Mouse (Mus musculus) lung, embryonic 15.5 days (tissue): Measurements from ENCODE around the gene P2ry12. TPM values are rescaled to one million over a fixed set of nuclear protein-coding genes. Genes with fewer than 3 reads are reported as not detected.

Source experiments
- ATAC-seq: fragments of 200-750 bp; cut with Nextera tagmentation; 2 replicates; pipeline ENCODE4 v1.8.0; 2017; ENCODE audit warnings: moderate number of reproducible peaks, borderline replicate concordance; ENCODE audit not compliant: low FRiP score, low TSS enrichment; ENCODE audit errors: extremely low read depth
- H3K27ac ChIP-seq: fragments of 300-500 bp; sonication (generic); 2 replicates; pipeline ENCODE4 v1.5.1; 2015; ENCODE audit warnings: moderate library complexity, mild to moderate bottlenecking, inconsistent platforms
- H3K27me3 ChIP-seq: fragments of 300-500 bp; sonication (generic); 2 replicates; pipeline ENCODE4 v1.6.1; 2015; ENCODE audit warnings: inconsistent platforms
- H3K36me3 ChIP-seq: fragments of 300-500 bp; sonication (generic); 2 replicates; pipeline ENCODE4 v1.6.1; 2015; ENCODE audit warnings: inconsistent platforms
- H3K4me1 ChIP-seq: fragments of 300-500 bp; sonication (generic); 2 replicates; pipeline ENCODE4 v1.6.1; 2015; ENCODE audit warnings: inconsistent platforms
- H3K4me2 ChIP-seq: fragments of 300-500 bp; sonication (generic); 2 replicates; pipeline ENCODE4 v1.6.1; 2015; ENCODE audit warnings: inconsistent platforms, mild to moderate bottlenecking, moderate library complexity
- H3K4me3 ChIP-seq: fragments of 300-500 bp; sonication (generic); 2 replicates; pipeline ENCODE4 v1.5.1; 2015; ENCODE audit warnings: mild to moderate bottlenecking, inconsistent platforms
- H3K9ac ChIP-seq: fragments of 300-500 bp; sonication (generic); 2 replicates; pipeline ENCODE4 v1.6.1; 2015; ENCODE audit warnings: inconsistent platforms
- H3K9me3 ChIP-seq: fragments of 300-500 bp; sonication (generic); 2 replicates; pipeline ENCODE4 v1.6.1; 2016; ENCODE audit warnings: inconsistent platforms
- WGBS: fragments of 180-500 bp; shearing (Covaris S2); methylation state at CpG from one replicate; pipeline ENCODE4 v1.1.7; 2015; 5-methylcytosine and 5-hydroxymethylcytosine counted together
- polyA plus RNA-seq: library from polyadenylated mRNA; unstranded; fragments of >200 nt; fragmentation: Nextera tagmentation; extraction: Ambion mirVana; gene quantifications from 2 replicates; pipeline ENCODE4 v1.2.1, GENCODE M21; 2015

The P2ry12 gene
- polyA plus RNA-seq, result 2.7 and 2.8 TPM in 2 replicates

GRCm38 (mm10) chr3:59262704-59263103 lies at the start of gene P2ry12:
Gene P2ry12, minus strand, starts transcription at chr3:59262871.
- H3K4me2 ChIP-seq, result no peak within 1 kb of the TSS
- H3K9me3 ChIP-seq, result no peaks in the 10 kb centered on the region
- ATAC-seq, result no peak
- H3K27me3 ChIP-seq, result no peaks in the 10 kb centered on the region
- H3K27ac ChIP-seq, result no peak within 1 kb of the TSS
- 0 out of 2 replicates have a peak, but pooled peaks cover 3% of the 10 kb centered on the region for H3K4me1 ChIP-seq
- no peak within 1 kb of the TSS for H3K4me3 ChIP-seq
- no peaks in the 10 kb centered on the region for H3K36me3 ChIP-seq
- WGBS, result 58% methylated on average over 7 of the region's 7 CpGs
- no peak within 1 kb of the TSS for H3K9ac ChIP-seq

- H3K4me3 ChIP-seq, result no peak overlapping the region
- 73% methylated on average over 2 of the region's 2 CpGs for WGBS
- H3K27me3 ChIP-seq, result no peaks in the 10 kb centered on the region
- no peak overlapping the region for H3K9ac ChIP-seq
- H3K27ac ChIP-seq, result no peak overlapping the region
- H3K9me3 ChIP-seq, result no peaks in the 10 kb centered on the region
- no peak for ATAC-seq
- no peaks in the 10 kb centered on the region for H3K36me3 ChIP-seq
- H3K4me1 ChIP-seq, result no peaks in the 10 kb centered on the region
- no peak overlapping the region for H3K4me2 ChIP-seq
Observed at GRCm38 (mm10) chr3:59305518-59305917, 42.8 kb upstream of the P2ry12 start.

- Histone ChIP-seq H3K4me2 (no peak overlapping the region), H3K9ac (no peak overlapping the region), H3K36me3 (no peaks in the 10 kb centered on the region), H3K4me1 (no peaks in the 10 kb centered on the region), H3K27ac (no peak overlapping the region), H3K9me3 (no peaks in the 10 kb centered on the region), H3K27me3 (no peaks in the 10 kb centered on the region), H3K4me3 (no peak overlapping the region)
- ATAC-seq, result no peak
- whole genome bisulfite sequencing, result 87% methylated on average over 5 of the region's 5 CpGs
Observed at GRCm38 (mm10) chr3:59304944-59305343, 42.3 kb upstream of the P2ry12 start.

GRCm38 (mm10) chr3:59297653-59298052 lies 35.0 kb upstream of the P2ry12 start:
- WGBS, result 81% methylated on average over 16 of the region's 16 CpGs
- H3K27ac ChIP-seq, result no peak overlapping the region
- no peaks in the 10 kb centered on the region for H3K9me3 ChIP-seq
- H3K4me3 ChIP-seq, result no peak overlapping the region
- no peaks in the 10 kb centered on the region for H3K27me3 ChIP-seq
- no peaks in the 10 kb centered on the region for H3K4me1 ChIP-seq
- no peak for ATAC-seq
- H3K4me2 ChIP-seq, result no peak overlapping the region
- H3K9ac ChIP-seq, result no peak overlapping the region
- H3K36me3 ChIP-seq, result no peaks in the 10 kb centered on the region

- Histone ChIP-seq H3K27ac (no peak overlapping the region), H3K4me1 (no peaks in the 10 kb centered on the region), H3K27me3 (no peaks in the 10 kb centered on the region), H3K4me3 (no peak overlapping the region), H3K9me3 (no peaks in the 10 kb centered on the region), H3K36me3 (no peaks in the 10 kb centered on the region), H3K9ac (no peak overlapping the region), H3K4me2 (no peak overlapping the region)
- no peak for ATAC-seq
- WGBS, result 82% methylated on average over 5 of the region's 5 CpGs
Observed at GRCm38 (mm10) chr3:59296563-59297130, 34.0 kb upstream of the P2ry12 start.

GRCm38 (mm10) chr3:59295699-59296562 lies 33.3 kb upstream of the P2ry12 start:
- ATAC-seq, result no peak
- H3K4me3 ChIP-seq, result no peak overlapping the region
- WGBS, result 85% methylated on average over 16 of the region's 16 CpGs
- no peaks in the 10 kb centered on the region for H3K9me3 ChIP-seq
- no peaks in the 10 kb centered on the region for H3K4me1 ChIP-seq
- no peak overlapping the region for H3K9ac ChIP-seq
- no peaks in the 10 kb centered on the region for H3K36me3 ChIP-seq
- H3K27me3 ChIP-seq, result no peaks in the 10 kb centered on the region
- H3K4me2 ChIP-seq, result no peak overlapping the region
- no peak overlapping the region for H3K27ac ChIP-seq

- Histone ChIP-seq H3K36me3 (no peaks in the 10 kb centered on the region), H3K4me1 (no peaks in the 10 kb centered on the region), H3K27me3 (no peaks in the 10 kb centered on the region), H3K9ac (no peak overlapping the region), H3K4me3 (no peak overlapping the region), H3K27ac (no peak overlapping the region), H3K9me3 (no peaks in the 10 kb centered on the region), H3K4me2 (no peak overlapping the region)
- ATAC-seq, result no peak
- WGBS, result 86% methylated on average over 5 of the region's 5 CpGs
Observed at GRCm38 (mm10) chr3:59293437-59294199, 30.9 kb upstream of the P2ry12 start.

GRCm38 (mm10) chr3:59290551-59290950 lies 27.9 kb upstream of the P2ry12 start:
- Histone ChIP-seq H3K27me3 (no peaks in the 10 kb centered on the region), H3K4me1 (no peaks in the 10 kb centered on the region), H3K4me2 (no peak overlapping the region), H3K27ac (no peak overlapping the region), H3K4me3 (no peak overlapping the region), H3K9ac (no peak overlapping the region), H3K36me3 (no peaks in the 10 kb centered on the region), H3K9me3 (no peaks in the 10 kb centered on the region)
- ATAC-seq, result no peak
- 48% methylated on average over 2 of the region's 2 CpGs for WGBS

- 0 out of 2 replicates have a peak, but pooled peaks have one; percentile 19 for ATAC-seq
- Histone ChIP-seq H3K27ac (no peak overlapping the region), H3K4me3 (no peak overlapping the region), H3K4me1 (no peaks in the 10 kb centered on the region), H3K36me3 (no peaks in the 10 kb centered on the region), H3K9me3 (no peaks in the 10 kb centered on the region), H3K27me3 (no peaks in the 10 kb centered on the region), H3K9ac (no peak overlapping the region), H3K4me2 (no peak overlapping the region)
Observed at GRCm38 (mm10) chr3:59278620-59279019, 15.9 kb upstream of the P2ry12 start.

GRCm38 (mm10) chr3:59278254-59278533 lies 15.5 kb upstream of the P2ry12 start:
- 68% methylated on average over 3 of the region's 3 CpGs for WGBS
- Histone ChIP-seq H3K9ac (no peak overlapping the region), H3K36me3 (no peaks in the 10 kb centered on the region), H3K4me2 (no peak overlapping the region), H3K27me3 (no peaks in the 10 kb centered on the region), H3K9me3 (no peaks in the 10 kb centered on the region), H3K4me1 (no peaks in the 10 kb centered on the region), H3K27ac (no peak overlapping the region), H3K4me3 (no peak overlapping the region)
- peak; percentile 19; the same call in 1 of the 2 replicates for ATAC-seq

GRCm38 (mm10) chr3:59277502-59278253 lies 15.0 kb upstream of the P2ry12 start:
- H3K4me2 ChIP-seq, result no peak overlapping the region
- H3K4me3 ChIP-seq, result no peak overlapping the region
- H3K36me3 ChIP-seq, result no peaks in the 10 kb centered on the region
- H3K9me3 ChIP-seq, result no peaks in the 10 kb centered on the region
- H3K27me3 ChIP-seq, result no peaks in the 10 kb centered on the region
- peak; percentile 62; the same call in 1 of the 2 replicates for ATAC-seq
- H3K9ac ChIP-seq, result no peak overlapping the region
- H3K27ac ChIP-seq, result no peak overlapping the region
- H3K4me1 ChIP-seq, result no peaks in the 10 kb centered on the region
- WGBS, result 21% methylated on average over 3 of the region's 3 CpGs
